Mouse (Mus musculus) liver, embryonic 11.5 days (tissue): ENCODE results near the gene Mapkap1. TPM values are rescaled to one million over a fixed set of nuclear protein-coding genes. Genes with fewer than 3 reads are reported as not detected.

Experiments used
- ATAC-seq: fragments of 200-750 bp; cut with Nextera tagmentation; replicated peaks from 2 replicates; pipeline ENCODE4 v1.8.0; 2017; ENCODE audit warnings: moderate number of reproducible peaks, mild to moderate bottlenecking, moderate TSS enrichment, moderate library complexity; ENCODE audit not compliant: low FRiP score
- DNase-seq: peaks from one replicate; pipeline ENCODE4 v3.0.0-alpha.2; 2017; ENCODE audit warnings: low spot score
- H3K27ac ChIP-seq: fragments of 300-500 bp; sonication (generic); 2 replicates; pipeline ENCODE4 v1.5.1; 2014; ENCODE audit warnings: mild to moderate bottlenecking, low read depth, low read length, control low read depth
- H3K27me3 ChIP-seq: fragments of 300-500 bp; sonication (generic); replicated peaks from 2 replicates; pipeline ENCODE4 v1.6.1; 2014; ENCODE audit warnings: low read length, mixed read lengths; ENCODE audit not compliant: control insufficient read depth, insufficient read depth
- H3K36me3 ChIP-seq: fragments of 300-500 bp; sonication (generic); 2 replicates; pipeline ENCODE4 v1.6.1; 2014; ENCODE audit warnings: mild to moderate bottlenecking, low read length, moderate library complexity, mixed read lengths; ENCODE audit not compliant: control insufficient read depth, insufficient read depth
- H3K4me1 ChIP-seq: fragments of 300-500 bp; sonication (generic); replicated peaks from 2 replicates; pipeline ENCODE4 v1.6.1; 2014; ENCODE audit warnings: low read length, mixed read lengths; ENCODE audit not compliant: control insufficient read depth, insufficient read depth
- H3K4me2 ChIP-seq: fragments of 300-500 bp; sonication (generic); 2 replicates; pipeline ENCODE4 v1.6.1; 2014; ENCODE audit warnings: mild to moderate bottlenecking, control low read depth, moderate library complexity
- H3K4me3 ChIP-seq: fragments of 300-500 bp; sonication (generic); 2 replicates; pipeline ENCODE4 v1.5.1; 2014; ENCODE audit warnings: low read depth, low read length, control low read depth
- H3K9ac ChIP-seq: fragments of 300-500 bp; sonication (generic); 2 replicates; pipeline ENCODE4 v1.6.1; 2014; ENCODE audit warnings: low read depth, low read length, control low read depth
- H3K9me3 ChIP-seq: fragments of 300-500 bp; sonication (generic); 2 replicates; pipeline ENCODE4 v1.6.1; 2016; ENCODE audit warnings: low read length, inconsistent platforms, mixed read lengths; ENCODE audit not compliant: control insufficient read depth
- WGBS: fragments of 180-500 bp; shearing (Covaris S2); extraction: QIAGEN DNeasy Blood & Tissue Kit; methylation state at CpG from one replicate; pipeline ENCODE4 v1.1.7; 2014; 5-methylcytosine and 5-hydroxymethylcytosine counted together
- polyA plus RNA-seq: library from polyadenylated mRNA; unstranded; fragments of >200 nt; fragmentation: Nextera tagmentation; extraction: Ambion mirVana; gene quantifications from 2 replicates; pipeline ENCODE4 v1.2.1, GENCODE M21; 2014

Gene Mapkap1
- polyA plus RNA-seq, 1 experiment from 2014 or later, result 62.4 TPM

GRCm38 (mm10) chr2:34531801-34532298 is 125.3 kb downstream of the Mapkap1 start:
- no peaks in the 10 kb centered on the region for H3K27me3 ChIP-seq
- no peaks in the 10 kb centered on the region for H3K36me3 ChIP-seq
- H3K4me2 ChIP-seq, result no peak overlapping the region
- H3K4me1 ChIP-seq, result no peaks in the 10 kb centered on the region
- WGBS, result 73% methylated on average over 3 of the region's 3 CpGs
- H3K9ac ChIP-seq, result no peak overlapping the region
- no peak overlapping the region for H3K27ac ChIP-seq
- H3K9me3 ChIP-seq, result no peaks in the 10 kb centered on the region
- DNase-seq (no peak), ATAC-seq (no peak)
- H3K4me3 ChIP-seq, result no peak overlapping the region

- WGBS, result 84% methylated on average over 1 of the region's 1 CpGs
Measured at GRCm38 (mm10) chr2:34532394-34532793, 125.8 kb downstream of the Mapkap1 start.

GRCm38 (mm10) chr2:34533281-34533680 is 126.7 kb downstream of the Mapkap1 start:
- Histone ChIP-seq H3K4me2 (no peak overlapping the region), H3K36me3 (no peaks in the 10 kb centered on the region), H3K27me3 (no peaks in the 10 kb centered on the region), H3K9ac (no peak overlapping the region), H3K9me3 (no peaks in the 10 kb centered on the region), H3K4me3 (no peak overlapping the region), H3K27ac (no peak overlapping the region), H3K4me1 (no peaks in the 10 kb centered on the region)
- DNase-seq (no peak), ATAC-seq (no peak)

More at GRCm38 (mm10) chr2:34532394-34532793, 125.8 kb downstream of the Mapkap1 start:
- no peaks in the 10 kb centered on the region for H3K36me3 ChIP-seq
- H3K4me2 ChIP-seq, result no peak overlapping the region
- no peaks in the 10 kb centered on the region for H3K9me3 ChIP-seq
- H3K4me3 ChIP-seq, result no peak overlapping the region
- H3K27me3 ChIP-seq, result no peaks in the 10 kb centered on the region
- no peaks in the 10 kb centered on the region for H3K4me1 ChIP-seq
- ATAC-seq, result no peak
- no peak overlapping the region for H3K9ac ChIP-seq
- no peak overlapping the region for H3K27ac ChIP-seq
- no peak for DNase-seq

- Histone ChIP-seq H3K9me3 (no peaks in the 10 kb centered on the region), H3K4me1 (no peaks in the 10 kb centered on the region), H3K36me3 (no peaks in the 10 kb centered on the region), H3K4me2 (no peak overlapping the region), H3K4me3 (no peak overlapping the region), H3K9ac (no peak overlapping the region), H3K27ac (no peak overlapping the region), H3K27me3 (no peaks in the 10 kb centered on the region)
- 72% methylated on average over 12 of the region's 12 CpGs for WGBS
- no peak for DNase-seq
- no peak for ATAC-seq
Measured at GRCm38 (mm10) chr2:34534996-34535395, 128.4 kb downstream of the Mapkap1 start.

GRCm38 (mm10) chr2:34537356-34537755 is 130.8 kb downstream of the Mapkap1 start:
- H3K4me1 ChIP-seq, result no peaks in the 10 kb centered on the region
- H3K9ac ChIP-seq, result no peak overlapping the region
- DNase-seq (no peak), ATAC-seq (no peak)
- no peak overlapping the region for H3K4me2 ChIP-seq
- WGBS, result 78% methylated on average over 3 of the region's 3 CpGs
- H3K36me3 ChIP-seq, result no peaks in the 10 kb centered on the region
- H3K4me3 ChIP-seq, result no peak overlapping the region
- H3K9me3 ChIP-seq, result no peaks in the 10 kb centered on the region
- H3K27ac ChIP-seq, result no peak overlapping the region
- H3K27me3 ChIP-seq, result no peaks in the 10 kb centered on the region

GRCm38 (mm10) chr2:34543581-34543980 is 137.0 kb downstream of the Mapkap1 start:
- DNase-seq (no peak), ATAC-seq (no peak)
- Histone ChIP-seq H3K4me2 (no peak overlapping the region), H3K9ac (no peak overlapping the region), H3K27ac (no peak overlapping the region), H3K4me3 (no peak overlapping the region), H3K4me1 (no peaks in the 10 kb centered on the region), H3K27me3 (no peaks in the 10 kb centered on the region), H3K36me3 (no peaks in the 10 kb centered on the region), H3K9me3 (no peaks in the 10 kb centered on the region)
- 83% methylated on average over 7 of the region's 7 CpGs for WGBS

GRCm38 (mm10) chr2:34544021-34544420 is 137.4 kb downstream of the Mapkap1 start:
- H3K9ac ChIP-seq, result no peak overlapping the region
- H3K36me3 ChIP-seq, result no peaks in the 10 kb centered on the region
- no peaks in the 10 kb centered on the region for H3K4me1 ChIP-seq
- ATAC-seq, result no peak
- DNase-seq, result no peak
- H3K4me2 ChIP-seq, result no peak overlapping the region
- no peaks in the 10 kb centered on the region for H3K9me3 ChIP-seq
- 72% methylated on average over 3 of the region's 3 CpGs for WGBS
- H3K4me3 ChIP-seq, result no peak overlapping the region
- no peak overlapping the region for H3K27ac ChIP-seq
- no peaks in the 10 kb centered on the region for H3K27me3 ChIP-seq

- Histone ChIP-seq H3K4me2 (no peak overlapping the region), H3K9me3 (no peaks in the 10 kb centered on the region), H3K4me1 (no peaks in the 10 kb centered on the region; the same call in 1 of the 2 replicates), H3K4me3 (no peak overlapping the region), H3K36me3 (no peaks in the 10 kb centered on the region), H3K9ac (no peak overlapping the region), H3K27ac (no peak overlapping the region), H3K27me3 (no peaks in the 10 kb centered on the region)
- ATAC-seq (no peak), DNase-seq (no peak)
- WGBS, result 86% methylated on average over 13 of the region's 13 CpGs
Measured at GRCm38 (mm10) chr2:34544646-34545395, 138.2 kb downstream of the Mapkap1 start.

- H3K27me3 ChIP-seq, result no peaks in the 10 kb centered on the region
- 88% methylated on average over 3 of the region's 3 CpGs for WGBS
- H3K27ac ChIP-seq, result no peak overlapping the region
- no peak overlapping the region for H3K9ac ChIP-seq
- no peaks in the 10 kb centered on the region for H3K9me3 ChIP-seq
- no peaks in the 10 kb centered on the region for H3K36me3 ChIP-seq
- ATAC-seq, result no peak
- no peaks in the 10 kb centered on the region; the same call in 1 of the 2 replicates for H3K4me1 ChIP-seq
- DNase-seq, result no peak
- no peak overlapping the region for H3K4me2 ChIP-seq
- H3K4me3 ChIP-seq, result no peak overlapping the region
Measured at GRCm38 (mm10) chr2:34546176-34546677, 139.7 kb downstream of the Mapkap1 start.
